Mouse (Mus musculus): ENCODE measurements around the gene Ttc24. TPM values are rescaled to one million over a fixed set of nuclear protein-coding genes. Genes with fewer than 3 reads are reported as not detected.
A peak's percentile ranks its signal among the peaks of the same experiment; 100 is the strongest.

The Ttc24 gene
- polyA plus RNA-seq, 1 experiment from 2014 or later, result not detected

DNA sequence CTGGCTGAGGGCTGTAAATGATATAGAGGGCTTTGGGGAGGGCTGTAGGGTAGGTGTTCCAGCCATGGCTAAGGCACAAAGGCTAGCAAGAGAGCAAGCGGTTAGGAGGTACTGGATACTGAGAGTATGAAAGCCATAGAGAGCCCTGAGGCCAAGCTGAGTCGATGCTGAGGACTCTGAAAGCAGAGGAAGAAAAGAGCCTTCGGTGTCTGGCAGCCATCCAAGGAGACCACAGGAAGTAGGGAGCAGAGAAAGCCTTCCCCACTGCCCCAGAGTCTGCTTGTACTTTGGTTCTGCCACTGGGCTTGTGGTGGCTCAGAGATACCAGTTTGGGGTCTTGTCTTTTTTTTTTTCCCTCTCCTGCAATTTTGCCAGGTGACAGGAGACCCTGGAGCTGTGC lies 22.1 kb upstream of the Ttc24 start:
- 86% methylated on average over 3 of the region's 3 CpGs for WGBS
- H3K36me3 ChIP-seq, result peaks cover 90% of the 10 kb centered on the region
- H3K4me3 ChIP-seq, result no peak overlapping the region
- no peak overlapping the region for H3K4me2 ChIP-seq (replicated peaks)
- no peaks in the 10 kb centered on the region for H3K9me3 ChIP-seq
- H3K9ac ChIP-seq, result no peak overlapping the region
- no peaks in the 10 kb centered on the region for H3K4me1 ChIP-seq
- H3K27ac ChIP-seq, result no peak overlapping the region
- no peaks in the 10 kb centered on the region for H3K27me3 ChIP-seq
- ATAC-seq (ENCODE audit: low FRiP score, low read depth), result no peak

DNA sequence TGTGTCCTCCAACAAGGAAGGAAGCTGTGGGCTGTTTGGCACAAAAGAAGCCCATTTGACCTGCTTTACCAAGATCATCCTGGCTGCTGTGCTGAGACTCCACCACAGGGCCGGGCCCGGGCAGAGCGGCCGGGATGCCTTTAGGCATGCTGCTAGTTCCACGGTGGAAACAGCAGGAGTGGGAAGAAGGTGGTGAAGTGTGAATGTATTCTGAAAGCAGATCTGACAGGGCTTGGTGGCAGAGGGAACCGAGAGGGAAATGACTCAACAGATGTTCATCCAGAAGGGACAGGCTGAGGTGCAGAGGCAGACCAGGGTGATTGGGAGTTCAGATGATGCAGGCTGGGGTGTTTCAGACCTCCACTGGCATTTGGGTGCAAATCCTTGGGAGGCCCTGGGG lies 19.6 kb upstream of the Ttc24 start:
- Histone ChIP-seq H3K9ac (no peak overlapping the region), H3K4me2 (replicated peaks) (no peak overlapping the region), H3K9me3 (no peaks in the 10 kb centered on the region), H3K4me1 (no peaks in the 10 kb centered on the region), H3K4me3 (no peak overlapping the region), H3K36me3 (peaks cover 90% of the 10 kb centered on the region), H3K27ac (no peak overlapping the region), H3K27me3 (no peaks in the 10 kb centered on the region)
- no peak for ATAC-seq (ENCODE audit: low FRiP score, low read depth)
- 83% methylated on average over 6 of the region's 6 CpGs for WGBS

DNA sequence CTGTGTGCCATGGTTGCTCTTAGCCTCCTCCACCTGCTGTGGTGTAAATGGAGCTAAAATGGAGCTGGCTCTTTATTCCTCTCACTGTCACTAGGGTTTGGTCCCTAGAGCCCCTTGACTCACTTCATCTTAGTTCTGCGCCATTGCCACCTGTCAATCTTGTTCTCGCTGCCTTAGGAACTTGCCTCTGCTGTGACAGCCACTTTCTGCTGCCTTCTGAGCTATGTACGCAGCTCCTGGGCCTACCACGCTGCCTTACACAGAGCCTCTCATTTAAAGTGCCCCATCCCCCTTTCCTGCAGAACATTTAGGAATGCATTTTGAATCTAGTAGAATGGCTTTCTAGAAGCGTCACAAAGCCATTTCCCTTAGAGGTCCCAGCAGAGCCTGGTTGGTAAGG lies 16.0 kb upstream of the Ttc24 start:
- no peak for ATAC-seq (ENCODE audit: low FRiP score, low read depth)
- Histone ChIP-seq H3K36me3 (peaks cover 92% of the 10 kb centered on the region), H3K9ac (no peak overlapping the region), H3K27ac (no peak overlapping the region), H3K4me3 (no peak overlapping the region), H3K4me2 (replicated peaks) (no peak overlapping the region), H3K27me3 (no peaks in the 10 kb centered on the region), H3K9me3 (no peaks in the 10 kb centered on the region), H3K4me1 (no peaks in the 10 kb centered on the region)
- WGBS, result 91% methylated on average over 5 of the region's 5 CpGs

DNA sequence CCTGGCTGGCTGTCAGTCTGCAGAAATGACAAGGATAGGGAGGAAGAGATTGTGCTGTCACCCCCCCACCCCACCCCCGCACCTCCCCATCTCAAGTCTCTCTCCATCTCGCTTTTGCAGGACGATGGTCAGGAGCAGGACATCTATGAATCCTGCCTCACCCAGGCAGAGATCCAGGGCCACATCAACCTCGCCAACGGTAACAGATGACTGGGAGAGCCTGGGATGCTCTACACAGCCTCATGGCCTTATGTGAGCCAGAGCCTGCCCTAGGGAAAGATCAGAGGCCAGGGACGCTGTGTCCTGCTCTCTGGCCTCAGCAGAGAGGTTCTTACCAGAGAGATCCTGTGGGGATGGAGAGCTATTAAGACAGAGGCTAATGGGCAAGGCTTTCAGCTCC lies 12.5 kb upstream of the Ttc24 start:
- Histone ChIP-seq H3K9me3 (no peaks in the 10 kb centered on the region), H3K4me2 (replicated peaks) (no peak overlapping the region), H3K9ac (no peak overlapping the region), H3K36me3 (peaks cover 87% of the 10 kb centered on the region), H3K4me3 (no peak overlapping the region), H3K27ac (no peak overlapping the region), H3K27me3 (no peaks in the 10 kb centered on the region), H3K4me1 (no peaks in the 10 kb centered on the region)
- ATAC-seq (ENCODE audit: low FRiP score, low read depth), result no peak
- WGBS, result 91% methylated on average over 6 of the region's 6 CpGs

DNA sequence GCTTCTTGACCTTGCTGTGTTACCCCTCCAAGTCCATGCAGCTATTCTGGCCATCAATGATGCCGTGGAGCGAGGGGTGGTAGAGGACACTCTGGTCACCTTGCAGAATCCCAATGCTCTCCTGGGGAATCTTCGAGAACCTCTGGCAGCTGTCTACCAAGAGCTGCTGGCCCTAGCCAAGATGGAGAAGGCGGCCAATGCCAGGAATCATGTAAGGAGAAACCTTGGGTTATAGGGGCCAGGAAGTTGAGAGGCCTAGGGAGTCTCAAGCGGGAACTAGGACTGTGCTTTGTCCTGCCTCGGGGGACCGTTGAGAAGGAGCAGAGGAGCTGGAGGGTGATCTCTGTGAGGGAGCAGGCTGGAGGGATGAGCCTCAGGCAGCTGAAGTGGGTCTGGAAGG lies 12.0 kb upstream of the Ttc24 start:
- no peak for ATAC-seq (ENCODE audit: low FRiP score, low read depth)
- Histone ChIP-seq H3K4me1 (no peaks in the 10 kb centered on the region), H3K9me3 (no peaks in the 10 kb centered on the region), H3K4me2 (replicated peaks) (no peak overlapping the region), H3K36me3 (peaks cover 85% of the 10 kb centered on the region), H3K27ac (no peak overlapping the region), H3K9ac (no peak overlapping the region), H3K4me3 (no peak overlapping the region), H3K27me3 (no peaks in the 10 kb centered on the region)
- 91% methylated on average over 7 of the region's 7 CpGs for WGBS

DNA sequence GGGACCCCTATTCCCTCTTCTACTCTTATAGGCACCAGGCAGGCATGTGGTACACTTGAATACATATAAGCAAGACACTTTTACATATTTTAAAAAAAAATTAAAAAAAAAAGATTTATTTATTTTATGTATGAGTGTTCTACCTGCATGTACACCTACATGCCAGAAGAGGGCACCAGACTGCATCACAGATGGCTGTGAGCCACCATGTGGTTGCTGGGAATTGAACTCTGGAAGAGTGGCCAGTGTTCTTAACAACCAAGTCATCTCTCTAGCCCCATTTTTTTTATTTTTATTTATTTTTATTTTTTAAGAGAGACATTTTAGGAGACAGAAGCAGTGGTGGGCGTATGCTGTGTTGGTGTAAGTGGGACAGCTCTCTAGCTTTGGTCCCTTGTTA lies 9.6 kb upstream of the Ttc24 start:
- 93% methylated on average over 1 of the region's 1 CpGs for WGBS
- H3K36me3 ChIP-seq, result peaks cover 75% of the 10 kb centered on the region
- ATAC-seq (ENCODE audit: low FRiP score, low read depth), result no peak
- no peaks in the 10 kb centered on the region for H3K27me3 ChIP-seq
- no peak overlapping the region for H3K9ac ChIP-seq
- no peak overlapping the region for H3K4me2 ChIP-seq (replicated peaks)
- no peaks in the 10 kb centered on the region for H3K9me3 ChIP-seq
- H3K4me1 ChIP-seq, result peaks cover 6% of the 10 kb centered on the region
- H3K27ac ChIP-seq, result no peak overlapping the region
- no peak overlapping the region for H3K4me3 ChIP-seq

DNA sequence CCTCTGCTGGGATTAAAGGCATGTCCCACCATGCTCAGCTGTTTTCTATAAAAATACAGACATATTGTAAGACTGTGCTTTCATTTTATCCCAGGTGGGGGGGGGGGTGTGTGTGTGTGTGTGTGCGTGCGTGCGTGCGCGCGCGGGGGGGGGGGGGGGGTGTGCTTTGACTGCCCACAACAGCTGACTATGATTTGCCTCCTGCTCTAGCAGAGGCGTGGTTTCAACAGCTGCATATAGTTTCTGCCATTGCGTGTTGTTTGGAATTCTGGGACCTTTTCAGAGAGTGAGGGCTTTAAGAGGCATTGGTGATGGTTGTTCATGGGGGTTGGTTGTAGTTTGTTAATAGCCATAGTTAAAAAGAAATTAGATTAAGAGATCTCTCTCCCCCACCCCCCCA lies 7.4 kb upstream of the Ttc24 start:
- no peaks in the 10 kb centered on the region for H3K27me3 ChIP-seq
- no peak overlapping the region for H3K27ac ChIP-seq
- no peak overlapping the region for H3K4me2 ChIP-seq (replicated peaks)
- no peak overlapping the region for H3K9ac ChIP-seq
- peaks cover 52% of the 10 kb centered on the region for H3K36me3 ChIP-seq
- peaks cover 17% of the 10 kb centered on the region for H3K4me1 ChIP-seq
- 63% methylated on average over 5 of the region's 9 CpGs for WGBS
- no peaks in the 10 kb centered on the region for H3K9me3 ChIP-seq
- no peak overlapping the region for H3K4me3 ChIP-seq
- ATAC-seq (ENCODE audit: low FRiP score, low read depth), result no peak

DNA sequence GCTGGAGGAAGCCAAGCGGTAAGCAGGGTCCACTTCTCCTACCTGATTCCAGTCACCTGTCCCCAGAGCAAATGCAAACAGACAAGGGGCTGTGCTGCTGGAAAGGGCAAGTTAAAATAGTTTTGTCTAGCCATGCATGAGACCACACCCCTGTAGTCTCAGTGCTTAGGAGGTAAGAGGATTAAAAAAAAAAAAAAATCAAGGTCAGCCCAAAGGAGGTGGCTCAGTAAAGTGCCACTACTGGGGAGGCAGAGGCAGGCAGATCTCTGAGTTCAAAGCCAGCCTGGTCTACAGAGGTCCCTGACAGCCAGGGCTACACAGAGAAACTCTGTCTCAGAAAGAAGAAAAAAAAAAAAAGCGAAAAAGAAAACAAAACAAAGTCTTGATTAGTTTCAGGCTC lies 5.9 kb upstream of the Ttc24 start:
- H3K9ac ChIP-seq, result no peak overlapping the region
- no peaks in the 10 kb centered on the region for H3K9me3 ChIP-seq
- peaks cover 17% of the 10 kb centered on the region for H3K4me1 ChIP-seq
- no peak overlapping the region for H3K4me2 ChIP-seq (replicated peaks)
- H3K36me3 ChIP-seq, result peaks cover 38% of the 10 kb centered on the region
- ATAC-seq (ENCODE audit: low FRiP score, low read depth), result no peak
- 94% methylated on average over 2 of the region's 2 CpGs for WGBS
- H3K27ac ChIP-seq, result no peak overlapping the region
- H3K4me3 ChIP-seq, result no peak overlapping the region
- no peaks in the 10 kb centered on the region for H3K27me3 ChIP-seq

DNA sequence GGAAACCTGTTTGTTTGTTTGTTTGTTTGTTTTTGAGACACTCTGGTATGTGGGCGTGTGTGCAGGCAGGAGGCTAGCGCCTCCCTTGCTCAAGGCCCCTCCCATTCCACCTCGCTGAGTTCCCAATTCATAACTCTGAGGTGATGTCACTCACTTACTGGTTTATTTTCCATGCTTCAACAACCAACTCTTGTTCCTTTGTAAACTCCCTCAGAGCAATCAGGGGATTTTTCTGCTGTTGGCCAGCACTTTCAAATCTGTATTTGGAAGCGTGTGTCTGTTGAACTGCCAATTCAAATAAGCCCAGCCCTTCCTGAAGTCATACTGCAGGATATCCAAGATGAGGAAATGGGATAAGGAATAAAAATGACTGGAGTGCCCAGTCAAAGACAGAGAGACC lies 4.6 kb upstream of the Ttc24 start:
- peak overlapping the region; percentile 69 for H3K9ac ChIP-seq
- 23% methylated on average over 4 of the region's 4 CpGs for WGBS
- H3K4me1 ChIP-seq, result peaks cover 17% of the 10 kb centered on the region
- H3K9me3 ChIP-seq, result no peaks in the 10 kb centered on the region
- H3K27ac ChIP-seq, result no peak overlapping the region
- H3K4me2 ChIP-seq (replicated peaks), result peak overlapping the region; percentile 85
- H3K27me3 ChIP-seq, result no peaks in the 10 kb centered on the region
- peak overlapping the region; percentile 68 for H3K4me3 ChIP-seq
- ATAC-seq (ENCODE audit: low FRiP score, low read depth), result no peak
- H3K36me3 ChIP-seq, result peaks cover 29% of the 10 kb centered on the region

DNA sequence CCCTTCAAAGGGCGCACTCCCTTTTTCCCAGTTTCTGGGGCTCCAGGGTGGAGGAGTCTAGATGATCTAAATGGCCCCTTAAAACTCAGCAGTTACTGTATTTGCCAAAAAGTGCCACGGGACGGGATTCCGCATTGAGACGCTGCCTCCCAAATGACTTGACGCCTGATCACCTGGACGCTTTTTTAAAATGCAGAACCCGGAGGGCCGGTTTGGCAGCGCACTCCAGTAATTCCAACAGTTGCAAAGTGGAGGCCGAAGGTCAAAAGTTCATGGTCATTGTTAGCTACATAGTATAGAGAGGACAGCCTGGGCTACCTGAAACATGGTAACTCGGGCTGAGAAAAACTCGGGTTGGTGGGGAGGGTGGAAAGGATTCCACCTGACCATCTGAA lies 4.1 kb upstream of the Ttc24 start:
- H3K4me3 ChIP-seq, result peak overlapping the region; percentile 68
- H3K27me3 ChIP-seq, result no peaks in the 10 kb centered on the region
- peak overlapping the region; percentile 69 for H3K9ac ChIP-seq
- peak overlapping the region; percentile 85 for H3K4me2 ChIP-seq (replicated peaks)
- H3K27ac ChIP-seq, result no peak overlapping the region
- H3K36me3 ChIP-seq, result peaks cover 29% of the 10 kb centered on the region
- no peaks in the 10 kb centered on the region for H3K9me3 ChIP-seq
- ATAC-seq (ENCODE audit: low FRiP score, low read depth), result no peak
- WGBS, result 2% methylated on average over 13 of the region's 13 CpGs
- peaks cover 17% of the 10 kb centered on the region for H3K4me1 ChIP-seq

DNA sequence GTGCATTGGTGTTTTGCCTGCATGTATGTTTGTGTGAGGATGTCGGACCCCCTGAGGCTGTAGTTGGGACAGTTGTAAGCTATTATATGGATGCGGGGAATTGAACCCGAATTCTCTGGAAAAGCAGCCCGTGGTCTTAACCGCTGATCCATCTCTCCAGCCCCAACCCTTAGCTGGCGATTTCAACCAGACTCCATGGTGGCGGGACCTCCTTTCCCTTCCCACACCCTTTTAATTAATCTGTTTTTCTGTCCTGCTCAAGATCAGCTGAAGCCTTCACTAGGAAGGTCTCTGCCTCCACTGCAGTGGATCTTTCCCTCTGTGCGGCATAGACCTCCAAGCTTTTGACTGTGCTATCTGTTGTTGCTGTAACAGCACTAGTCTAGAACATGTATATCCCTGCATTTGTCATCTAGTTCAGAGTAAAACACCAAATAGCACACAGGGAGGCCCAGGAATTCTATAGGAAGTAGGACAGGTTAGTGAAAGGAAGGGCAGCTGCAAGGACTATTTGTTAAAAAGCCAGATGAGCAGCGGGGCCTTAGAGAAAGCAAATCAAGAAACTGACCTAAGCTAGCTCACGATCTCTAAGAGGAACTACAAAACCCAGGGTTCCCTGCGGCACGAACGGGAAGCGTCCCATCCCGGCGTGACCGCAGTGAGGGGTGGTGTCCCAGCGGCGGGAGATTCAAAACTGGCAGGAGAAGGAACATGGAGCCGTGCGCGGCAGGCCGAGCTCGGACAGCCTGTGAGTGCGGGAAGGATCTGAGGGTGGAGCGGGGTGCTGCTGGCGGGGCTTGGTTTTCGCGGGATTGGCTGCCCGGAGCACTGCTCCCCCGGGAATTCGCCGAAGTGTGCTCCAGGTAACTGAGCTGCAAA lies 3.5 kb upstream of the Ttc24 start, which contains the start of gene Iqgap3:
Gene Iqgap3 (plus strand): TSS at position 627 of the 879 bp plus-strand sequence.
- H3K36me3 ChIP-seq, result peaks cover 26% of the 10 kb centered on the region
- H3K9ac ChIP-seq, result peak within 1 kb of the TSS; percentile 69
- ATAC-seq (ENCODE audit: low FRiP score, low read depth), result peak; percentile 94
- H3K27me3 ChIP-seq, result no peaks in the 10 kb centered on the region
- H3K27ac ChIP-seq, result no peak within 1 kb of the TSS; the same call in 1 of the 2 replicates
- peaks cover 17% of the 10 kb centered on the region for H3K4me1 ChIP-seq
- WGBS, result 19% methylated on average over 33 of the region's 33 CpGs
- peak within 1 kb of the TSS; percentile 85 for H3K4me2 ChIP-seq (replicated peaks)
- H3K9me3 ChIP-seq, result no peaks in the 10 kb centered on the region
- H3K4me3 ChIP-seq, result peak within 1 kb of the TSS; percentile 68

DNA sequence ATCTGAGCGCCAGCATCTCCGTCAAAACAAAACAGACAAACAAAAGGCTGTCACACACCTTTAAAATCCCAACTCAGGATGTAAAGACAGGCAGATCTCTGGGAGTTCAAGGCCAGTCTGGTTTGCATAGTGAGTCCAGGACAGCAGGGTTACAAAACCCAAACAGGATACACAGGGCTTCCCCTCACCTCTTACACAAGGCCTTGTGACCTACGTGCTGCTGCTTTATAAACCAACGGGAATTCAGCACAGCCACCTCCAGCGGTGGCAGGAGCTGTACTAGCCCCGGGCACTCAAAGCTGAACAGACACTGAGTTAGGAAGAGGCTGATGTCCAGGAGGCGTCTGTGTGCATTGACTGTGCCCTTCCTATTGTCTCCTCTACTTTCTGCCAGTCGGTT lies 663 bp downstream of the Ttc24 start:
- H3K36me3 ChIP-seq, result no peaks in the 10 kb centered on the region
- no peaks in the 10 kb centered on the region for H3K9me3 ChIP-seq
- no peak for ATAC-seq (ENCODE audit: low FRiP score, low read depth)
- peaks cover 8% of the 10 kb centered on the region for H3K4me1 ChIP-seq
- peaks cover under 1% of the 10 kb centered on the region; the same call in 1 of the 2 replicates for H3K27me3 ChIP-seq
- H3K9ac ChIP-seq, result no peak overlapping the region
- WGBS, result 47% methylated on average over 8 of the region's 8 CpGs
- no peak overlapping the region for H3K4me2 ChIP-seq (replicated peaks)
- no peak overlapping the region for H3K27ac ChIP-seq
- no peak overlapping the region for H3K4me3 ChIP-seq

DNA sequence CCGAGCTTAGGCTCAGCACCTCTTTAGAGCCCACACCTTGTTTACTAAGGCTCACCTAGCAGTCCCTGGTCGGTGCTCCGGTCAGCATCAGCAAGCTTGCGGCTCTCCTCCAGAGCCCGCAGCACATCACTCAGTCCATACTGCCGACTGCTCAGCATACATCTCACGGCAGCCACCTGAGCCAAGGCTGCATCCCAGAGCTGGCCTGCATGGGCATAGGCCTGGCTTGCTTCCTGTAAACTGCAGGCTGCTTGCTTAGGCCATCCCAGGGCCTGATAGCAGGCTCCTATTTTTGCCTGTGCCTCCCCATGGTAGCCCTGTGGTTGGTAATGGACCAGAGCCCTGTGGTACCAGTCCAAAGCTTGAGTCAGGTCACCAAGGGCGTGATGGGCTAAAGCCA lies 3.3 kb downstream of the Ttc24 start:
- Histone ChIP-seq H3K27me3 (peaks cover 8% of the 10 kb centered on the region), H3K4me2 (replicated peaks) (no peak overlapping the region), H3K4me3 (no peak overlapping the region), H3K27ac (no peak overlapping the region), H3K4me1 (no peaks in the 10 kb centered on the region), H3K9ac (no peak overlapping the region), H3K36me3 (no peaks in the 10 kb centered on the region), H3K9me3 (no peaks in the 10 kb centered on the region)
- WGBS, result 72% methylated on average over 8 of the region's 8 CpGs
- no peak for ATAC-seq (ENCODE audit: low FRiP score, low read depth)

Measured in limb, embryonic 13.5 days (tissue).